Mouse (Mus musculus): ENCODE measurements around the gene Vezt.

DNA sequence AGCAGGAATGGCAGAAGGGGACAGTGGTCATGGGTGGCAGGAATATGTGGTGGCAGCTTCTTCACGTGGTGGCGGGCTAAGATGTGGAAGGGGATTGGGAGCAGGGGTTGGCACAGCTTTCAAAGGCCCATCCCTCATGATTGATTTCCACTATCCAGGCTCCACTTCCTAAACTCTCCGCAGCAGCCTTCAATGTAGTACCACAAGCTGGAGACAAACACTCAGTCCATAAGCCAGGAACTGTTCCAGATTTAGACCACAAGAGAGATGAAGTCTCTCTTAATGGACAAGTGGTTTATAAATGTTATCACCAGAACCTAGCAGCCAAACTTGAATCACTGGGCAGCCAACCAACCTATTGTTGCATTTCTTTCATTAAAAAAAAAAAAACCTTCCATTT is 81.6 kb downstream of the Vezt start:
- TF ChIP-seq POLR2A (IDR thresholded peaks at IDR 0.05; ENCODE audit: low read depth, low read length) = no peak
- TF ChIP-seq CTCF (IDR thresholded peaks at IDR 0.05; ENCODE audit: extremely low read depth, insufficient read length, insufficient replicate concordance, low read depth, low read length) = no peak
